Mouse (Mus musculus) granulocyte monocyte progenitor cell, adult 5-6 weeks (primary cell): ENCODE data around the gene Fam53a. TPM values are rescaled to one million over a fixed set of nuclear protein-coding genes. Genes with fewer than 3 reads are reported as not detected.

Source experiments
- ATAC-seq: replicated peaks from 2 replicates; pipeline ENCODE4 v1.8.0; 2016; ENCODE audit warnings: mild to moderate bottlenecking, moderate TSS enrichment, inconsistent platforms; ENCODE audit not compliant: poor library complexity, severe bottlenecking
- total RNA-seq, 2 experiments: library from RNA; stranded (forward) in 1 of 2; stranded (reverse) in 1 of 2; fragments of 200-712, 200-1000 nt in 1 of 2; fragments of >200 nt in 1 of 2; fragmentation: Nextera tagmentation in 1 of 2; gene quantifications; 2 replicates each; pipeline ENCODE4 v1.2.3; 2014 to 2017

Fam53a gene
- total RNA-seq, 2 experiments from 2014 or later, result 15.7 to 23.7 TPM

DNA sequence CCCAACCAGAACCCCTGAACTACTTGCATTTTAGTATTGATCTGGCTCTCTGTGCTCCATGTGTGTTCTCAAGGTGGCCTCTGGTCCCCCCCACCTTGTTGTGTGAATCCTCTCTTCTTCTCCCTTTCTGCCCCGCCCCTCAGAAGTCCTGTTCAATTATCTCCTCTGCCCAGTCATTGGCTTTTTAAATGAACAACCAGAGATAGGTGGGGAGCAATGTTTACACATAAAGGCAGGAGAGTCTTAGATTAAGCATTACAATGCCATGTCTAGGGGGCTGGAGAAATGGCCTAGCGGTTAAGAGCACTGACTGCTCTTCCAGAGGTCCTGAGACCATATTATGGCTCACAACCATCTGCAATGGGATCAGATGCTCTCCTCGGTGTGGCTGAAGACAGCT is 5.9 kb upstream of the Fam53a start:
- ATAC-seq, result no peak

DNA sequence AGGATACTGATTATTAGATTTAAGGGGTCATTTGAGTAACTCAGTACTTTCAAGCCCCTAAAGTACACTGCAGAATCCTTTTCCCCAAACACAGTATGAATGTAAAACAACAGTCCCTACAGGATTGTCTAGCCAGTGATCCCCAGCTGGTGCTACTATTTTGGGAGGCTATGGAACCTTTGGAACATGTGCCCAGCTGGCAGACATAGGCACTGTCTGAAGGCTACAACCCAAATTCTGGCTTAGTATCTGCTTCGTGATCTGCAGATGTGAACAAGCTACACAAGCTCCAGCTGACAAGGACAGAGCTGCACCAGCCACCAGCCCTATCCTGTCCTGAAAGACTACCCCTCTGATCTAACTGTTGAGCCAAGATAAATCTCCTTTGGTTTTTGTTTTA is 3.1 kb upstream of the Fam53a start:
- ATAC-seq, result no peak

DNA sequence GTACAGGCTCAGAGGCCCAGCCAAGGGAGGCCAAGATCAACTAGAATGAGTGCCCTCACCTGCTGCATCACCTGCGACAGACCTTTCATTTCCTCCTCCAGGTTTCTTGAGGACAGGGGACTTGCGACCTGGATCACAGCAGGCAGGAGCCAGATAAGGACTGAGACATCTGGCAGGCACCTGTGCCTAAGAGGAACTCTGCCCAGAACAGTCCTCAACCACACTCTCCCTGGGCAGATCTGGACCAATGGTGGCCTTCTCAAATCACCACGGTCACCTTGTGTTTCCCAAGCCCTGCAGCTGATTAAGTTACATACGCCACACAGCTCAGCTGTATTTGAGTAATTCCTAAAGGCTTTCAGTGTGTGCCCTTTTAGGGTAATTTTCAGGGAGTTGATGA is 1.2 kb upstream of the Fam53a start:
- no peak for ATAC-seq

DNA sequence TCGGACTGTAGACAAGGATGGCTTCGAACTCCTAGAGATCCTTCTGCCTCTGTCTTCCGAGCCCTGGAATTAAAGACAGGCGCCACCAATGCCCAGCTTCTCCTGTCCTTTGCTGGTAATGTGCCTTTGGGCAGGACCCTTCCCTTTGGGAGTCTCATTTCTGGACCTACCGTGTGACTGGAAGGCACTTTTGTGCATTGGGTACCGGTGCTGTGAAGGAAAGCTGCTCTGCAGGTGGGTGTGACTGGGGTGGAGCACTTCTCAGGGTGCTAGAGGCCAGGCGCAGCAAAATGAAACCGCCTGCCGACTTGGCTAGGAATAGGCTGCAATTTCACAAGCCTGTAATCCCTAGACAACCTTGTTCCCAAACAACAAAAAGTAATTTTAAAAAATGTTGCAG is 626 bp upstream of the Fam53a start:
- no peak for ATAC-seq

DNA sequence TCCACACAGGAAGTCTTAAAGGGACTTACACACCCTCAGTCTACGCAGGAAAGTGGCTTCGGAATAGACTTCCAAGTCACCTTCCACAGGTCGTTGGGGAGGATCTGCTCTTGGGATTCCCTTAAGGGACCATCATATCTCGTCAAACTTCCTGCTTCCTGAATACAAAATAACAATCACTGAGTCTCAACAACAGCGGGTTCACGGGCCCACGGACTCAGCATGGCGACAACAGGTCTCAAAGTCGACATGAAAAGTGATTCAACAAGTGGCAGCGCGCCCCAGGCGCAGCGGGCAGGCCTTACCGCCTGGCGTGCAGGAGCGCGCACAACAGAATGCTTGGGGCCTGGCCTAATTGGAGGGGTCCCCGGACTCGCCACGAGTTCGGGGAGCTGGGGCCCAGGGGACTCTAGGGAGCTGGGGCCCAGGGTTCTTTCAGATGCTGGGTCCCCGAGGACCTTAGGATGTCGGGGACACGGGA is 575 bp downstream of the Fam53a start:
- ATAC-seq, result peak; percentile 5; the same call in 1 of the 2 replicates

DNA sequence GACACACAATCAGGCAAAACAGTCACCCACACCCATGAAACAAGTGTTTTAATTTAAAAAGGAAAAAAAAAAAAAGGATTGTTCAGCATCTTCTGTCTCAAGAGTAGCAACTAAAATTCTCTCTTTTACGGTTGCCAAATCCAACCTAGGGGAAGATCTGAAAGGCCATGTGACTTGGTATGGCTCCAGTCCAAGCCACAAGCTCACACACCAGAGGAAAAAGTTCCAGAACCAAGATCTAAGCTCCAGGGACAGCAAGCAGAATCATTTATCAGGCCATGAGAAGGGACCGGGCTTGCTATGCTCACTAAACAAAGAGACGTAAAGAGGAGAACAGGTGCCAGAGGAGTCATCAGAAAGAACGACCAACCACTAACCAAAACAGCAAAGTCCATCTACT is 1.5 kb downstream of the Fam53a start:
- no peak for ATAC-seq

DNA sequence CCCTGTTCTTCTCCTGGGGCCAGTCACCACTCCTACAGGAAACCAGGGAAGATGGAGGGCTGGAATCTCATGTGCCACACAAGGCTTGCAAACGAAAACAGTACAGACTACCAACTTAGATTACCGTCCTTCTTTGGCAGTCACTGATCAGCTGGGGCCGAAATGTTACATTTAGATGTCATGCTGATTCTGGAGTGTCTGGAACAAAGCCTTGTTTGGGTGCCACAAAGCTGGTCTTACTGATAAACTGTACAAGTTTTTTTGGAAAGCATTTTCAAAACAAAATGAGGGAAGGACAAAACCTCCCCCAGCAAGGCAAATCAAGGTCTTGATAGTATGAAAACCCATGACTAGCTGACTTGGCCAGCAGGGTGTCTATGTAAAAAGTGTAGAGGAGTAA is 5.7 kb downstream of the Fam53a start:
- no peak for ATAC-seq

DNA sequence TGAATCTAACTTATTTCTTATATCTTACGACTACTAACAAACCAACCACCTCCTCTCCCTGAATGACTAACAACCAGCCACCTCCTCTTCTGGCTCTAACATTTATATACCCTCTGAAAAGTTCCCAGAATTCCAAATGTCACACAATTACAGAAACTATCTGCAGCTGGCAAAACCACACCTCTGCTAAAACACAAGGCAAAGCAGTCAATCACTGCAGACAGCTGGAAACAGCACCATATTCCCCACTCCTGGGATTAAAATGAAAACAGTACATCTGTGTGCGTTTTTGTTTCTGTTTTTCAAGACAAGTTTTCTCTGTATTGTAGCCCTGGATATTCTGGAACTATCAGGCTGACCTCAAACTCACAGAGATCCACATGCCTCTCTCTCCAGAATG is 6.8 kb downstream of the Fam53a start:
- ATAC-seq, result no peak

DNA sequence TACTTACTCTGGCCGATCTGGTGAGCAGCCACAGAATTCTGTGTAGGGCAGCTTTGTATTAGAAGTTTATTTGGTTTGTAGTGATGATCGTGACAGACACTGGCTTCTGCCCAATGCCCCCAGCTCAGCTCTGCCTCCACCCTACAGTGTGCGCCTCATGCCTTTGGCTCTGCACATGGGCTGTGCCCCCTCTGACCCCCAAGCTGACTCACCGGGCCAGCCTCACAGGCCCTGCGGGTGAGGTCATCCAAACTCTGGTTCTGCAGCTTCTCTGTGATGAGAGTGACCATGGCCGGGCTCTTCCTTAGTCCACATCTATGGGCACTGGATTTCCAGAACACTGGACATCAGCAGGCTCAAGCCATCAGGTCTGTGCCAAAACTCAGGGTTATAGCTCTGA is 15.0 kb downstream of the Fam53a start:
- no peak for ATAC-seq

DNA sequence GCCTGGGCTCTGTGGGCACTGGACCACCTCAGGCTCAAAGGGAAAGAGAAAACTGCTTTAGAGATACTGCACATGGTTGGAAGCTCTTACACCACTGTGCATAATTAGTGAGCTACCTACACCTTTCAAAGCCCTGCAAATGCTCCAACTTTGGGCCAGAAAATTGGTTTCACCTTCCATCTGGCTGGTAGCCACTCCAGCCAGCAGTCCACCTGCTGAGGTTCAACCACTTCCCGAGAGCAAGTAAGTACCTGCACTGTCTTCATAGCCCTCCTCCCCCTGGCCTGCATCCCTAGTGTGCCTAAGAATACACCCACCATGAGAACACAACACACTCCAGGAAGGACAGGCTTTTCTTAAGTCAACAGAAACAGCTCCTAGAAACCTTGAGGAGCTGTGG is 17.6 kb downstream of the Fam53a start:
- no peak for ATAC-seq

DNA sequence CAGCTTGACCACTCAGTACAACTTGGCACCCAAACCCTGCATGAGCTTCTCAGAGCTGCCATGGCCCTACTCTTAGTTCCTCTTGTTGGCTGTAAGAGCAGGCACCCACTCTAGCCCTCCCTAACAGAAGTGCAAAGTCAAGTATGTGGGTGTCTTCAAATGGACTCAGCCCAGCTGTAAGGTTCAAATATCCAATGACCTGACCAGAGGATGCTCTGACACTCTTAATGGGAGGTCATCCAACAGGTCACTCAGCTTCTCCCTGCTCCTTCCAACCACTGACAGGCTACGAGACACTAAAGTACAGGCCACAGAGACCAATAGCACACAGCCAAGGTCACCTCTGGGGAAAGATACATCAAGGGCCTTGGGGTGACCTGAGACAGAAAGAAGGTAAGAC is 20.2 kb downstream of the Fam53a start:
- no peak for ATAC-seq

DNA sequence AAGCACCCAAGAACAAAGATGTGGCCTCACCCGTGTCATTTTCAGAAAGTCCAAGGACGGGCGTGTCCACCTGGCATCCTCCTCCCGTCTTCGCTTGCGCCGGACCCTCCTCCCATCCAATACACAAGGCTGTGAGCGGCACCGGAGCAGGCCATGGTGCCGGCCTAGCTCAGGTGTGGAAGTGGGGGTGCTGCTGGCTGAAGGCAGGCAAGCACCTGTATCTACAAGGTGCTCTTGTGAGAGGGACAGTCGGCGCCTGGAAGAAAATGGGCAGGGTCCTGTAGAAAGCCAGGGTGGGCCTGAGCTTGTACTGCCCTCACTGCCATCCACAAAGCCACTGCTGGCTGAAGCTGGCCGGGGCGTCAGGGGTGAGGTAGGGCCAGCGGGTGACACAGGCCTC is 22.0 kb downstream of the Fam53a start:
- no peak for ATAC-seq

DNA sequence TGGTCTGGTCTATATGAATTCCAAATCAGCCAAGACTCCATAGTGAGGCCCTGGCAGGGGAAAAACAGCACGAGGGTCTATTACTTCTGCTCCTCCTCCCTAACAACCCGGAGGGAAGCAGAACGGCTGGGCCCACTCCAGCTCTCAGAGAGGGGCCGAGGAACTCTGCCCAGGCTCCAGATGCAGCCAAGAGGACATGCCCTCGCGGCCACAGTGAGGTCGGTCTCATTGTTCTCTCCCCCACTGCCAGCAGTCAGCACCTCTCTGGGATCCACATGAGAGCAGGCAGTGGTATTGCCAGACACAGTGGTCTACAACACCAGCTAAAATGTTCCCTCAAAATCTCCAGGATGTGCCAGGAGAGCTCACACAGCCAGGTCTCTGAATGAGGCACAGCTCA is 22.8 kb downstream of the Fam53a start:
- ATAC-seq, result no peak

DNA sequence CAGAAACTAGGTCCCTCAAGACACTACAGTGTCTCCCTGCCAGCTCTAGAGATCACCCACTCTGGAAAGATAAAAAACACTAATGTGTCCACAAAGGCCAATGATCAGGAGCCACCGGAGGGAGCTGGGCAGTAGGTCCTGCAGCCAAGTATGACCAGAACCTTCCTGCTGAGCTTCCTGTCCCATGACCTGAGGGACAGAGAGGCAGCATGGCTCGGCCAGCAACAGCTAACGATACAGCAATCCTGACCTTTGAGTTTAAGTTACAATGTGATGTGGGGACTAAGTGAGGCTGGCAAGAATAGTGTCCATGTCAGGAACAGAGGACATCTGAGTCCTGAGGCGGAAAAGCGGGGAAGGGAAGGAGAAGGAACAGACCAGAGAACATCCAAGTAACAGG is 24.1 kb downstream of the Fam53a start:
- no peak for ATAC-seq

DNA sequence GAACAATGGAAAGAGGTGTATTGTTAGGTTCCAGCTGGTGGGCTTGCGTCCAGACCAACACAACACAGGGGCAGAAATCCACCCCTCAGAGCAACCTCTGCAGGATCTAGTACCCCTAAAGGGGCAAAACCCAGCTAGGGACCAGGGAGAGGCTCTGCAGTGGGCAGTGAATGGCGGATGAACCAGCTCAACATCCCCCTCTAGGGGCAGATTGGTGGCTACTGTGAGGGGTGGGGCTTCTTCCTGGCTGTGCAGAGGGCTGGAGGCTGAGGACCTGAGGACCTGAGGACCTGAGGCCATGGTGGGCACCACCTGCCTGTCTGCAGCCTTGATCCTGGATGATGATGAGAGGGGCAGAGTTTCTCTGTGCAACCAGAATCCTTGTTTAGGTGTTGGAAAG is 35.8 kb downstream of the Fam53a start:
- peak; percentile 69 for ATAC-seq

DNA sequence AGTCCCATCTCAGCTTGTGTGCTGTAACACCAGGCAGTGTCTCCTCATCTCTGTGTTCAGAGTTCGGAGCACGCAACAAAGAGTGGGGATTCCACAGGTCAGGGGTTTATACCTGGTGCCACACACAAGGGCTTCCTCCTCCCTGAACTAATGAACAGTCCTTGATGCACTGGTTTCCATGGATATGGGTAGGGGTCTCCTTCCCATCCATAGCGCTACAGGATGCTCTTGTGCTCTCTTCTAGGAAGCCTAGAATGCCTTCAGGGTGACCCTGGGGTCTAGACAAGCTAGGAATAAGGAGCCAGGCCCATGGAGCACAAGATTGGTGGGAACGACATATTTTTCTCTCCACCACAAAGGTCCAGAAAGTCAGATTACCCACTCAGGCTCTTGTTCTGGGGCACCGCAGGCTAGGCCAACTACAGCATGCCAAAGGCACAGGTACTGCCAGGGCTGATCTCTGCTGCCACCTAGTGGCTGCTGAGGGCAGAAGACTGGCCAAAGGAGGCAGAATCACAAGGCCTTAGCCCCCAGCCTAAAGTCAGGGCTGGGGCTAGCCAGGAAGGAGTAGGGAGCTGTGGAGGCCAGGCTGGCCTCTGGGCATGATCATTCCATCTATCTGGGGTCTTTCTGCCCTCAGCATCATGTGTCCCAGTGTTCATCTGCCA is 40.1 kb downstream of the Fam53a start:
- ATAC-seq, result peak; percentile 82

DNA sequence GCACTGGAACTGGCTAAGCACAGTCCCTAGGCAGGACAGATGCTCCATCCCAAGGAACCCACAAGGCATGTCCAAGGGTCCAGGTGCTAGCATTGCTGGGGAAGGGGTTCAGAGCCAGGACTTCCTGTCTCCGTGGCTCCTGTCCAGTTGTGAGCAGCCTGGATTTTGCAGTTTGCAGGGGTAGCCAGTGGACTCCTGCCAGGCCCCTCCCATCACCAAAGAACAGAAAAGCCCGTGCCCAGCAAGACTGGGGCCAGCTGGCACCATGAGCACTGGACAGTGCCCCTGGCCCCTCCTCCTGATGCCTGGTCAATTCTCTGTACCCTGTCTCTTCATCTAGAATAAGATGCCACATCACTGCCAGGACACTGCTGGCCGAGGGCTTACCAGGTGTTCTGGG is 41.4 kb downstream of the Fam53a start:
- ATAC-seq, result no peak

DNA sequence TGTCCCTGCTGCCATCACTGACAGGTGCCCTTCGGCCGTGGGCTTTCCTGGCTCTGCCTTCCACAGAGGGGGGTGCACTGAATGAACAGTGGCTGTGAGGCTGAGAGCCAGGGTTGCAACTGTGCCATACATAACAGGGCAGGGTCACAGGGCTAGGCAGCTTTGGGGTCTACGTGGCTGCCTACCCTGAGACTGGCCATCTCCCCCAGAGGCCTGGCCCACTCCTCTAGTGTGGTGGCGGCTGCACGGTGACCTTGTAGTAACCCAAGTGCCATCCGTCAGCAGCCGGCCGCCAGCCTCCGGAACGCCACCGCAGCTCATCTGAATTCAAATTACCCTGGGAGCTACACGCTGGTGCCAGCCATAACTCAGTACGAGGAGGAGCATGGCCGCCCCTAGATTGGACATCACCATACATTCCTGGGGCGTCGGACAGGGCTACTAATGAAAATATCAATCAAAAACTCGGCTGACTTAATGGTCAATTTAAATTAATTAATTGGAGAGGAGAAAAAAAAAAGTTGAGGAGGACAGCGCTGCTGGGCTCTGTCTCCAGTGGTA is 41.9 kb downstream of the Fam53a start:
- ATAC-seq, result no peak

DNA sequence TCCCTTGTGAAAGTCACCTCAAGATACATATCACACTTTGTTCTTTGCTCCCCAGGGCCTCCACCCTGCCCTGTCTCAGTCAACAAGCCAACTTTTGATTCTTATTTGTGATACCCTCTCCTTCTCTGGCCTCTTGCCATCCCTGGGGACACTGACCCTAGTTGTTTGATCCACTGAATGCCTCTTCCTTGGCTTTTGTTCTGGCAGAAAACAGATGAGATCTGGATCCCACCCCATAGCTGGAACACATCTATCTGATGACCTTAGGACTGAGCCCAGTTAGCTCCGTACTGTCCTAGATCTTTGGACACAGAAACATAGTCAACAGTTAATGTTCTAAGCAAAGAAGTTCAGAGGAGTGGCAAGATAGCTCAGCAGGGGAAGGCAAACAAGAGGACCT is 49.1 kb downstream of the Fam53a start:
- ATAC-seq, result no peak

DNA sequence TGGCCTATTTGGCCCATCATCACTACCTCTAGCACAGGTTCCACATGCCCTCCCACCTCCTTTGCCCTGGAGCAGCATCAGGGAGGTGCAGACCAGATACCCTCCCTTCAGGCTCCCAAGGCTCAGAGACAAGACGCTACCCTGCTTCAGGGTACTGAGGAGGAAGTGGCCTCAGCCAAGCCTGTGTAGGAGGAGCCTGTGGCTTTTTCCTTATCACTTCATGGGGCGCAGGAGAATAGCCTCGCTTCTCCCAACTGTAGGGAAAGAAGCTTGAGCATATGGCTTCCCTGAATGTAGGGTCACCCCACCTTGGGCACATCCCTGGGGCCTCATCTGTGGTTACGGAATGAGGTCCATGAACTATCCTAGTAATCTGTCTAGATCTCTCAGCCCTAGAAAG is 55.2 kb downstream of the Fam53a start:
- ATAC-seq, result no peak

DNA sequence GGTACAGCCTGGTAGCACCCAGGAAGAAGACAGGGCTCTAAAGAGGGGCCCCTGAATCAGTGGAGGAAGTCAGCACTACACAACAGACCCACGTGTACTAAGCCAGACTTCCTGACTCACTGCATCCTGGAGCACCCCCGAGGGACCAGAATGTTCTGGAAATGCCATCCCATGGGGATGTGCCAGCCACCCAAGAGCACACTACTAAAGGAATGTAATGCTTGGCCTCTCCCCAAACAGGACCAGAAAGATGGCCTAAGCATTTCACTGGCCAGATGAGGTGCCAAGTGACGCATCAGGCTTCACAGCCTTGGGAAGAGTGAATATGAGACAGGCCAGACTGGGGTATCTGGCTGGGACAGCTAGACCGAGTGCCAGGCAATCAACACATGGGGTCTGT is 63.5 kb downstream of the Fam53a start:
- no peak for ATAC-seq

DNA sequence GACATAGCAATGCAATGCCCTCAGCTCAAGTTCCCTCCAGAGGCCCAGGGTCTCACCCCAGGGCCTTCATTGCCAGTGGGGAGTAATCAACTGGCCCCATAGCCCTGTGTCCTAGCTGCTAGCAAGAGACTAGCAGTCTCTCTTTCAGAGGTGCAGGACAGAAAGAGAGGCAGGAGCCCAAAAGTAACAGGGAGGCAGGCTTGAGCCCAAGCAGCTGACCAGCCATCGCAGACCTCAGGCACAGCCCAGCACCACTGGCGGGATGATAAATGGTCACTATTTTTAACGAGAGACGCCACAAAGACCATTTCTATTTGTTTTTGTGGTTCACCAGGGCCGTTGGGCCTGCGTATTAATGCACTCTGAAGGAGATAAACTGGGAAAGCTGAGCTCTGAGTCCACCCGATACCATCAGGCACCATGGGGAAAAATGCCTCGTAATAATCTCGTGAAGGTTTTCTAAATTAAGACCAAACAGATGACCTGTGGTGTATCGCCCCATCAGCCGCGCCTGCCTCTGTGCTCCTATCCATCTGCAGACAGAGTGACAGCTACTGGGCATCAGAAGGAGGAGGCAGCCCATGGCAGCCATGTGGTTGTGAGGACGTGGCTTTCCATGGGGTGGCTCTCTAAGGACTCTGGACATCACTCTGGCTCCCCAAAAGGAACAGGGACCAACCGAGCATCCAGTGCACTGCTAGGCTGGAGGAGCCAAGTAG is 73.0 kb downstream of the Fam53a start:
- no peak for ATAC-seq
